Mouse (Mus musculus) heart, postnatal 0 days (tissue): ENCODE data around the gene Pde4d.

Source experiments
- CTCF ChIP-seq: IDR thresholded peaks from 2 replicates; pipeline ENCODE4 v1.5.1; 2016; ENCODE audit warnings: antibody characterized with exemption, control low read depth, low read depth
- EP300 ChIP-seq: IDR thresholded peaks from 2 replicates; pipeline ENCODE4 v1.6.1; 2016; ENCODE audit warnings: antibody characterized with exemption, low read depth

- no peak for TF ChIP-seq CTCF
- no peak for TF ChIP-seq EP300
Observed at GRCm38 (mm10) chr13:109944822-109945551, 1495.2 kb downstream of the Pde4d start.
